Mouse (Mus musculus) mesoderm, embryonic 11.5 days (tissue): ENCODE results near the gene Ank.

Source experiments
- DNase-seq: peaks from one replicate; pipeline ENCODE4 v3.0.0-alpha.2; 2012; ENCODE audit warnings: low read depth, low spot score

Ank gene

GRCm38 (mm10) chr15:27536771-27537170 lies 70.3 kb downstream of the Ank start:
- DNase-seq: no peak

GRCm38 (mm10) chr15:27537519-27538223 lies 71.2 kb downstream of the Ank start:
- no peak for DNase-seq

GRCm38 (mm10) chr15:27539745-27540144 lies 73.3 kb downstream of the Ank start:
- no peak for DNase-seq

GRCm38 (mm10) chr15:27545203-27545602 lies 78.7 kb downstream of the Ank start:
- no peak for DNase-seq

GRCm38 (mm10) chr15:27548110-27548509 lies 81.6 kb downstream of the Ank start:
- no peak for DNase-seq

GRCm38 (mm10) chr15:27549071-27549470 lies 82.6 kb downstream of the Ank start:
- no peak for DNase-seq

- no peak for DNase-seq
Observed at GRCm38 (mm10) chr15:27549878-27550277, 83.4 kb downstream of the Ank start.

GRCm38 (mm10) chr15:27550358-27550992 lies 84.0 kb downstream of the Ank start:
- no peak for DNase-seq

GRCm38 (mm10) chr15:27551117-27552114 lies 84.9 kb downstream of the Ank start:
- DNase-seq: no peak

GRCm38 (mm10) chr15:27552129-27552700 lies 85.7 kb downstream of the Ank start:
- no peak for DNase-seq

- no peak for DNase-seq
Observed at GRCm38 (mm10) chr15:27553554-27553953, 87.1 kb downstream of the Ank start.

- no peak for DNase-seq
Observed at GRCm38 (mm10) chr15:27558456-27559147, 92.1 kb downstream of the Ank start.

GRCm38 (mm10) chr15:27560315-27560714 lies 93.8 kb downstream of the Ank start:
- no peak for DNase-seq

GRCm38 (mm10) chr15:27564106-27565100 lies 97.9 kb downstream of the Ank start:
- DNase-seq: no peak

- DNase-seq: no peak
Observed at GRCm38 (mm10) chr15:27565626-27566185, 99.2 kb downstream of the Ank start.

- DNase-seq: no peak
Observed at GRCm38 (mm10) chr15:27567356-27567755, 100.9 kb downstream of the Ank start.

GRCm38 (mm10) chr15:27568371-27568770 lies 101.9 kb downstream of the Ank start:
- DNase-seq: no peak

- DNase-seq: no peak
Observed at GRCm38 (mm10) chr15:27569924-27570323, 103.4 kb downstream of the Ank start.

- no peak for DNase-seq
Observed at GRCm38 (mm10) chr15:27570385-27570784, 103.9 kb downstream of the Ank start.

- no peak for DNase-seq
Observed at GRCm38 (mm10) chr15:27571179-27571578, 104.7 kb downstream of the Ank start.
